Mouse (Mus musculus) kidney, adult 2 months (tissue): Measurements from ENCODE around the gene Ccndbp1.

Source experiments
- CTCF ChIP-seq: fragments of 200-500 bp; conservative IDR thresholded peaks from 2 replicates; pipeline ENCODE4 v1.5.1; 2011; ENCODE audit warnings: low read depth, mild to moderate bottlenecking, control low read depth, low read length, moderate library complexity, mixed read lengths; ENCODE audit not compliant: insufficient read depth, insufficient read length
- POLR2A ChIP-seq: fragments of 200-500 bp; IDR thresholded peaks from one replicate; pipeline ENCODE4 v1.6.1; 2011; ENCODE audit warnings: low read depth, low read length, control low read depth

GRCm38 (mm10) chr2:120978693-120979037 is 29.5 kb upstream of the Ccndbp1 start:
- TF ChIP-seq POLR2A (no peak), CTCF (no peak)
